Mouse (Mus musculus) thymus, adult 2 months (tissue): ENCODE measurements at regions not wholly inside any gene's neighbourhood (a gene's known extent, or its start where the extent isn't known, plus 50 kb on each side); places are given as distances from the start of the nearest gene placed in this dataset.

Experiments
- CTCF ChIP-seq: fragments of 200-500 bp; IDR thresholded peaks from 2 replicates; pipeline ENCODE4 v1.5.1; 2012; ENCODE audit warnings: mild to moderate bottlenecking, control low read depth, low read length, moderate library complexity, borderline replicate concordance; ENCODE audit not compliant: control insufficient read depth, poor library complexity, insufficient read depth; ENCODE audit errors: extremely low read depth
- POLR2A ChIP-seq: fragments of 200-500 bp; IDR thresholded peaks from 2 replicates; pipeline ENCODE4 v1.6.1; 2012; ENCODE audit warnings: mild to moderate bottlenecking, low read length, control low read depth, moderate library complexity; ENCODE audit not compliant: control insufficient read depth, poor library complexity, insufficient read depth; ENCODE audit errors: extremely low read depth

DNA sequence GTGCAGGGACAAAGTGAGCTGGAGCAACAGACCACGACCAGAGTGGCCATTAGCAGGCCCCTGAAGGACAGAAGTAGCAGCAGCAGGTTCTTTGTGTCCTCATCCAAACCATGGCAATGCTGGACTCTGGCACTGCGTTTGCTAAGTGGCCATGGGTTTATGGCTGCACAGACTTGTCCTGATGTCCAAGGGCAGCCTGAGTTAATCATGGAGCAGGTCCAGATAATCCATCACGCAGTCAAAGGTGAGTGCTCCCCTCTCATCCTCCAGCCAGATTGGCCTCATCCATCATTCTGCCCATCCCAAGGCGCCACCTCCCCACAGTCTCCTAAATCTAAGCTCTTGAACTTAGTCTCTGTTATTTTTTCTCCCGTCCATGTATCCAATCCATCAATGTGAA, 186.4 kb downstream of the Fam198b start:
- no peak for TF ChIP-seq CTCF
- TF ChIP-seq POLR2A = no peak
